ENCODE assay signal across 10 mouse cellular contexts in the genomic region with DNA sequence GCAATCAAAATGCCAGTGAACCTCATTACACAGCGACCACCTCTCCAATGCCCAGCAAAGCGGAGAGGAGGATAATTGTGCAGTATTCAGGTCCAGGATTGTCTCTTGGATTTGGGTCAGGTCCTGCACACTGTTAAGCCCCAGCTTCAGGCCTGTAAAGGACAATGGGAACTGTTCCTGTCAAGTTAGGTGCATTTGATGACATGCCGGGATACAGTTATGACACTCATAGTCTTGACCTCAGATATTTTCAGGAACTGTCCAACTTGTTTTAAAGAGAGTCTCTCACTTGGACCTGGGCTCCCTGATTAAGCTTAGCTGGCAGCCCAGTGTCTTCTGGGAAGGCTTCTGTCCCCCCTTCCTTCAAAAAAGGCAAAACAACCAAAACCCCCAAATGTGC. TPM values are rescaled to one million over a fixed set of nuclear protein-coding genes. Genes with fewer than 3 reads are reported as not detected.
DNase-seq lines count a peak whose midpoint lies in the region; ATAC-seq and TF ChIP-seq lines count a peak whose summit lies in the region.
"Had no signal": no experiment of that assay in that cellular context is flagged by ENCODE, and none has a peak within 500 bp of the region (broad histone marks: within the 10 kb centered on the region; RNA-seq: fewer than 3 reads in every experiment).

No protein-coding gene starts in this region.

- H3K9me3 ChIP-seq in kidney, embryonic 14.5 days (ENCODE audit: control insufficient read depth, low read length): no peaks in the 10 kb centered on the region
- H3K9me3 ChIP-seq in embryonic facial prominence, embryonic 15.5 days (replicated peaks): no peaks in the 10 kb centered on the region
- H3K9me3 ChIP-seq in hindbrain, postnatal 0 days (ENCODE audit: low read length): no peaks in the 10 kb centered on the region
- H3K9me3 ChIP-seq in midbrain, postnatal 0 days (ENCODE audit: low read length): no peaks in the 10 kb centered on the region

- TF ChIP-seq CTCF in hindbrain, postnatal 0 days (IDR thresholded peaks at IDR 0.05; ENCODE audit: low read depth): no peak
- TF ChIP-seq CTCF in midbrain, postnatal 0 days (IDR thresholded peaks at IDR 0.05): no peak

- no peak overlapping the region for H3K27ac ChIP-seq in kidney, embryonic 14.5 days (ENCODE audit: low read depth, low read length)
- no peak overlapping the region for H3K27ac ChIP-seq in embryonic facial prominence, embryonic 15.5 days (replicated peaks)
- H3K27ac ChIP-seq in hindbrain, postnatal 0 days: no peak overlapping the region
- H3K27ac ChIP-seq in midbrain, postnatal 0 days (ENCODE audit: low read depth, low read length): no peak overlapping the region
- H3K27ac ChIP-seq: left cerebral cortex, adult 2 months had no signal

- no peaks in the 10 kb centered on the region for H3K4me1 ChIP-seq in kidney, embryonic 14.5 days (ENCODE audit: control insufficient read depth, insufficient read depth, low read length)
- peaks cover 17% of the 10 kb centered on the region for H3K4me1 ChIP-seq in embryonic facial prominence, embryonic 15.5 days
- H3K4me1 ChIP-seq in hindbrain, postnatal 0 days (ENCODE audit: insufficient read depth, low read length): 0 out of 2 replicates have a peak, but pooled peaks cover 6% of the 10 kb centered on the region
- peaks cover 7% of the 10 kb centered on the region; the same call in 1 of the 2 replicates for H3K4me1 ChIP-seq in midbrain, postnatal 0 days (ENCODE audit: insufficient read depth, low read length)

- DNase-seq in kidney, postnatal 4 days: no peak
- DNase-seq in hindbrain, postnatal 0 days (ENCODE audit: low spot score): no peak
- DNase-seq in midbrain, postnatal 0 days (ENCODE audit: low spot score): no peak
- DNase-seq in thymus, adult 18-20 months: no peak
- DNase-seq in urinary bladder, postnatal 14 days (ENCODE audit: low spot score): no peak
- DNase-seq: cerebellum, adult 9-11 months had no signal

- no peak for ATAC-seq in kidney, embryonic 14.5 days (ENCODE audit: low FRiP score, low TSS enrichment)
- ATAC-seq in embryonic facial prominence, embryonic 15.5 days (ENCODE audit: insufficient number of reproducible peaks, low FRiP score, low TSS enrichment, low read depth): no peak
- no peak for ATAC-seq in hindbrain, postnatal 0 days
- no peak for ATAC-seq in midbrain, postnatal 0 days (ENCODE audit: low FRiP score)
- ATAC-seq in CD4-positive, CD25-positive, alpha-beta regulatory T cell, adult 4 months: no peak

- 0 out of 2 replicates have a peak, but pooled peaks cover 4% of the 10 kb centered on the region for H3K27me3 ChIP-seq in kidney, embryonic 14.5 days (ENCODE audit: control insufficient read depth, insufficient read depth, low read length)
- 0 out of 2 replicates have a peak, but pooled peaks cover 4% of the 10 kb centered on the region for H3K27me3 ChIP-seq in embryonic facial prominence, embryonic 15.5 days
- H3K27me3 ChIP-seq in hindbrain, postnatal 0 days (ENCODE audit: insufficient read depth, low read length): no peaks in the 10 kb centered on the region
- no peaks in the 10 kb centered on the region for H3K27me3 ChIP-seq in midbrain, postnatal 0 days (ENCODE audit: insufficient read depth, low read length)

- H3K4me3 ChIP-seq in kidney, embryonic 14.5 days (ENCODE audit: low read length): peak overlapping the region; percentile 70; the same call in 1 of the 2 replicates
- H3K4me3 ChIP-seq in embryonic facial prominence, embryonic 15.5 days (replicated peaks): peak overlapping the region; percentile 57
- no peak overlapping the region for H3K4me3 ChIP-seq in hindbrain, postnatal 0 days (ENCODE audit: low read length)
- H3K4me3 ChIP-seq in midbrain, postnatal 0 days (ENCODE audit: low read depth, low read length): no peak overlapping the region

- H3K4me2 ChIP-seq in kidney, embryonic 14.5 days (replicated peaks; ENCODE audit: low read depth, low read length): peak overlapping the region; percentile 71; the same call in 1 of the 2 replicates
- H3K4me2 ChIP-seq in embryonic facial prominence, embryonic 15.5 days (replicated peaks): peak overlapping the region; percentile 59
- H3K4me2 ChIP-seq in hindbrain, postnatal 0 days (ENCODE audit: low read depth, low read length): peak overlapping the region; percentile 78
- peak overlapping the region; percentile 72; the same call in 1 of the 2 replicates for H3K4me2 ChIP-seq in midbrain, postnatal 0 days (ENCODE audit: low read depth, low read length, poor library complexity, severe bottlenecking)

- 88% methylated on average over 3 of the region's 3 CpGs for WGBS in kidney, embryonic 14.5 days
- 92% methylated on average over 3 of the region's 3 CpGs for WGBS in embryonic facial prominence, embryonic 15.5 days
- 84% methylated on average over 3 of the region's 3 CpGs for WGBS in hindbrain, postnatal 0 days
- WGBS in midbrain, postnatal 0 days: 81% methylated on average over 3 of the region's 3 CpGs

- H3K9ac ChIP-seq in kidney, embryonic 14.5 days (ENCODE audit: low read depth, low read length): no peak overlapping the region
- H3K9ac ChIP-seq in embryonic facial prominence, embryonic 15.5 days: no peak overlapping the region
- H3K9ac ChIP-seq in hindbrain, postnatal 0 days (replicated peaks; ENCODE audit: low read length): no peak overlapping the region
- no peak overlapping the region for H3K9ac ChIP-seq in midbrain, postnatal 0 days (replicated peaks; ENCODE audit: low read length, poor library complexity, severe bottlenecking)

- no peaks in the 10 kb centered on the region for H3K36me3 ChIP-seq in kidney, embryonic 14.5 days (ENCODE audit: control insufficient read depth, insufficient read depth, low read length)
- H3K36me3 ChIP-seq in embryonic facial prominence, embryonic 15.5 days: no peaks in the 10 kb centered on the region
- H3K36me3 ChIP-seq in hindbrain, postnatal 0 days (ENCODE audit: insufficient read depth, low read length): no peaks in the 10 kb centered on the region
- no peaks in the 10 kb centered on the region for H3K36me3 ChIP-seq in midbrain, postnatal 0 days (ENCODE audit: insufficient read depth, low read length)

RNA-seq across cellular contexts. Expression of a gene that starts 1.1 kb away (rescaled TPM):
- 10.2 and 16.3 TPM in 2 replicates for polyA plus RNA-seq in kidney, embryonic 14.5 days (2014; fragmentation: Nextera tagmentation; extraction: Ambion mirVana)
- 14.4 and 16.6 TPM in 2 replicates for polyA plus RNA-seq in embryonic facial prominence, embryonic 15.5 days (2015; fragmentation: Nextera tagmentation; extraction: Ambion mirVana)
- total RNA-seq in hindbrain, postnatal 0 days (2014; rRNA removed): 2.9 and 10.7 TPM in 2 replicates
- polyA plus RNA-seq in hindbrain, postnatal 0 days (2015; fragmentation: Nextera tagmentation; extraction: Ambion mirVana): 8.3 and 11.2 TPM in 2 replicates
- 19.5 and 33.5 TPM in 2 replicates for total RNA-seq in midbrain, postnatal 0 days (2014; rRNA removed)
- 13.9 and 14.1 TPM in 2 replicates for polyA plus RNA-seq in midbrain, postnatal 0 days (2015; fragmentation: Nextera tagmentation; extraction: Ambion mirVana)
- 1 to 10 TPM; 4.5 to 5.8 TPM for polyA plus RNA-seq in CD4-positive, CD25-positive, alpha-beta regulatory T cell, adult 4 months (2017; shearing (Covaris generic))

Comparison
In these comparisons a context has a peak if more than half of its experiments do, and no peak if none do; other contexts are left out.
1. H3K4me3 ChIP-seq: peak in kidney, embryonic 14.5 days (single experiment) and embryonic facial prominence, embryonic 15.5 days (single experiment); none in hindbrain, postnatal 0 days (single experiment) and midbrain, postnatal 0 days (single experiment).
2. Peak in every context shown above with its lines, with median percentiles within 50 percentile points of each other: H3K4me2 ChIP-seq.